Mouse (Mus musculus) CD4-positive, CD25-positive, alpha-beta regulatory T cell (primary cell): Measurements from ENCODE around the gene Cutc. TPM values are rescaled to one million over a fixed set of nuclear protein-coding genes. Genes with fewer than 3 reads are reported as not detected.

ENCODE experiments used
- polyA plus RNA-seq: library from polyadenylated mRNA; unstranded; fragments of 100-300 nt; shearing (Covaris generic); gene quantifications from one replicate; pipeline ENCODE4 v1.2.1, GENCODE M21; 2017

Gene Cutc
- polyA plus RNA-seq: 16.9 TPM

GRCm38 (mm10) chr19:43752489-43753225, at the start of gene Cutc, which contains the start of gene Cox15:
Gene Cutc, plus strand, starts transcription at chr19:43752996.
Gene Cox15, minus strand, starts transcription at chr19:43753000.

GRCm38 (mm10) chr19:43781980-43782379, 29.2 kb downstream of the Cutc start, which contains the start of gene Abcc2:
Gene Abcc2, plus strand, starts transcription at chr19:43782192.

Other genes with a start within 250 kb of the Cutc start
- gene Got1, start 228.4 kb upstream of the Cutc start, polyA plus RNA-seq: 38.2 TPM
- gene Nkx2-3, start 140.7 kb upstream of the Cutc start, polyA plus RNA-seq: 0.11 TPM
- gene Slc25a28, start 78.1 kb upstream of the Cutc start, polyA plus RNA-seq: 34.9 TPM
- 3.8 TPM for gene Entpd7, start 63.3 kb upstream of the Cutc start, polyA plus RNA-seq
- gene Cox15, start within 50 bp of the Cutc start, polyA plus RNA-seq: 31.5 TPM
- 0.07 TPM for gene Abcc2, start 29.2 kb downstream of the Cutc start, polyA plus RNA-seq
- gene Dnmbp, start 187.2 kb downstream of the Cutc start, polyA plus RNA-seq: 7.3 TPM
- not detected for gene Cpn1, start 233.6 kb downstream of the Cutc start, polyA plus RNA-seq